In genomic region chr5:34232481-34233220, GRCm38 (mm10) we compare ENCODE assay signal across 16 mouse cellular contexts. TPM values are rescaled to one million over a fixed set of nuclear protein-coding genes. Genes with fewer than 3 reads are reported as not detected.
DNase-seq lines count a peak whose midpoint lies in the region; ATAC-seq and TF ChIP-seq lines count a peak whose summit lies in the region.
"Had no signal": no experiment of that assay in that cellular context is flagged by ENCODE, and none has a peak within 500 bp of the region (broad histone marks: within the 10 kb centered on the region; RNA-seq: fewer than 3 reads in every experiment).

No protein-coding gene starts in this region.

- in situ Hi-C loops in CH12.LX (cut with MboI; ENCODE audit: low pct_ligation_motif_present, low pct_unique_long_range_greater_than_20kb, low sequenced_read_pairs): no loop called here

- TF ChIP-seq POLR2A in CH12.LX (IDR thresholded peaks at IDR 0.05; ENCODE audit: low read depth, low read length): no peak

- no peak overlapping the region for H3K4me2 ChIP-seq in heart, postnatal 0 days (ENCODE audit: low read depth, low read length)
- H3K4me2 ChIP-seq in CH12.LX (ENCODE audit: insufficient read depth, low read depth, poor library complexity, severe bottlenecking): no peak overlapping the region
- no peak overlapping the region for H3K4me2 ChIP-seq in intestine, postnatal 0 days (replicated peaks; ENCODE audit: low read depth)
- H3K4me2 ChIP-seq: hindbrain, embryonic 15.5 days; liver, embryonic 12.5 days; midbrain, embryonic 12.5 days had no signal

- 80% methylated on average over 8 of the region's 8 CpGs for WGBS in heart, postnatal 0 days
- whole genome bisulfite sequencing in intestine, postnatal 0 days: 64% methylated on average over 8 of the region's 8 CpGs

- peak overlapping the region; percentile 28; the same call in 1 of the 2 replicates for H3K27ac ChIP-seq in heart, postnatal 0 days (ENCODE audit: low read depth)
- no peak overlapping the region for H3K27ac ChIP-seq in CH12.LX (ENCODE audit: insufficient read depth, low read depth)
- H3K27ac ChIP-seq in intestine, postnatal 0 days (ENCODE audit: low read depth, low read length): no peak overlapping the region
- H3K27ac ChIP-seq: hindbrain, embryonic 15.5 days; liver, embryonic 12.5 days; midbrain, embryonic 12.5 days had no signal

- H3K27me3 ChIP-seq in heart, postnatal 0 days (ENCODE audit: control insufficient read depth, insufficient read depth, low read length): peaks cover 10% of the 10 kb centered on the region; the same call in 1 of the 2 replicates
- H3K27me3 ChIP-seq in CH12.LX (replicated peaks): no peaks in the 10 kb centered on the region
- H3K27me3 ChIP-seq in splenic B cell, adult 2 months (ENCODE audit: control insufficient read depth, insufficient read depth, low read length, poor library complexity, severe bottlenecking): no peaks in the 10 kb centered on the region
- no peaks in the 10 kb centered on the region for H3K27me3 ChIP-seq in intestine, postnatal 0 days (replicated peaks; ENCODE audit: control insufficient read depth, insufficient read depth, low read length)
- H3K27me3 ChIP-seq: hindbrain, embryonic 15.5 days; midbrain, embryonic 12.5 days had no signal

- no peak overlapping the region for H3K9ac ChIP-seq in heart, postnatal 0 days (replicated peaks; ENCODE audit: low read depth, low read length)
- no peak overlapping the region for H3K9ac ChIP-seq in CH12.LX (ENCODE audit: insufficient read depth, low read depth)
- H3K9ac ChIP-seq in intestine, postnatal 0 days (ENCODE audit: low read depth, low read length): no peak overlapping the region
- H3K9ac ChIP-seq: hindbrain, embryonic 15.5 days; liver, embryonic 12.5 days; midbrain, embryonic 12.5 days had no signal

- dilution Hi-C loops in CH12.LX (cut with MboI; ENCODE audit: extremely low pct_ligation_motif_present, extremely low pct_unique_long_range_greater_than_20kb, low sequenced_read_pairs): no loop called here

- H3K79me2 ChIP-seq in CH12.LX (replicated peaks; ENCODE audit: control insufficient read depth, extremely low read depth, insufficient read depth, poor library complexity, severe bottlenecking): no peaks in the 10 kb centered on the region

- H3K4me1 ChIP-seq in heart, postnatal 0 days (ENCODE audit: control insufficient read depth, insufficient read depth): peaks cover 7% of the 10 kb centered on the region; the same call in 1 of the 2 replicates
- peaks cover 11 to 68% of the 10 kb centered on the region in 2 experiments for H3K4me1 ChIP-seq in CH12.LX (ENCODE audit: control insufficient read depth in 1 of 2, insufficient read depth in 2 of 2)
- no peaks in the 10 kb centered on the region for H3K4me1 ChIP-seq in intestine, postnatal 0 days (replicated peaks; ENCODE audit: control insufficient read depth, insufficient read depth, low read length)
- H3K4me1 ChIP-seq: hindbrain, embryonic 15.5 days; liver, embryonic 12.5 days; midbrain, embryonic 12.5 days had no signal

- H3K4me3 ChIP-seq in heart, postnatal 0 days (ENCODE audit: low read depth, low read length): no peak overlapping the region
- peak overlapping the region in 1 of 3 experiments; percentile 1 for H3K4me3 ChIP-seq in CH12.LX (replicated peaks in 1 of 3; ENCODE audit: low read depth in 2 of 3, low read length in 2 of 3, poor library complexity in 1 of 3)
- H3K4me3 ChIP-seq in intestine, postnatal 0 days (ENCODE audit: low read depth, low read length): no peak overlapping the region
- H3K4me3 ChIP-seq: erythroblast, embryonic 14.5 days; hindbrain, embryonic 15.5 days; liver, embryonic 12.5 days; midbrain, embryonic 12.5 days had no signal

- TF ChIP-seq EP300 in heart, postnatal 0 days (IDR thresholded peaks at IDR 0.05; ENCODE audit: low read depth): no peak
- TF ChIP-seq EP300 in CH12.LX (IDR thresholded peaks at IDR 0.05; ENCODE audit: low read length): no peak

- no peaks in the 10 kb centered on the region for H3K36me3 ChIP-seq in heart, postnatal 0 days (replicated peaks; ENCODE audit: control insufficient read depth, insufficient read depth, low read length)
- no peaks in the 10 kb centered on the region for H3K36me3 ChIP-seq in CH12.LX (replicated peaks in 1 of 2; ENCODE audit: control insufficient read depth in 1 of 2, insufficient read depth in 1 of 2, low read length in 1 of 2)
- H3K36me3 ChIP-seq in splenic B cell, adult 2 months (ENCODE audit: control insufficient read depth, insufficient read depth, low read length, poor library complexity, severe bottlenecking): no peaks in the 10 kb centered on the region
- no peaks in the 10 kb centered on the region for H3K36me3 ChIP-seq in intestine, postnatal 0 days (ENCODE audit: control insufficient read depth, insufficient read depth)
- H3K36me3 ChIP-seq: hindbrain, embryonic 15.5 days; liver, embryonic 12.5 days; midbrain, embryonic 12.5 days had no signal

- DNase-seq in heart, postnatal 0 days (ENCODE audit: low spot score): no peak
- no peak for DNase-seq in heart, adult 9 months (ENCODE audit: low spot score in 2 of 2)
- DNase-seq in CH12.LX (ENCODE audit: extremely low read depth): peak; percentile 33
- peak; percentile 63 for DNase-seq in splenic B cell, adult 2 months (ENCODE audit: low read depth, low spot score)
- DNase-seq in right cerebral cortex, adult 18-20 months: no peak
- DNase-seq in frontal cortex, postnatal 10 days (ENCODE audit: low spot score in 2 of 2): no peak
- DNase-seq: adrenal gland, postnatal 10 days; gastrocnemius, postnatal 25 days; right cerebral cortex, postnatal 4 days had no signal

- TF ChIP-seq RAD21 in CH12.LX (IDR thresholded peaks at IDR 0.05; ENCODE audit: low read depth, low read length): no peak

- no peak for TF ChIP-seq CTCF in heart, postnatal 0 days (IDR thresholded peaks at IDR 0.05; ENCODE audit: low read depth)
- TF ChIP-seq CTCF in CH12.LX (conservative IDR thresholded peaks at IDR 0.05 in 1 of 2, IDR thresholded peaks at IDR 0.05 in 1 of 2; ENCODE audit: low read depth in 2 of 2, low read length in 2 of 2): no peak
- no peak for TF ChIP-seq CTCF in intestine, postnatal 0 days (IDR thresholded peaks at IDR 0.05; ENCODE audit: low read depth)

- H3K9me3 ChIP-seq in heart, postnatal 0 days (replicated peaks; ENCODE audit: control insufficient read depth, low read length): no peaks in the 10 kb centered on the region
- no peaks in the 10 kb centered on the region for H3K9me3 ChIP-seq in CH12.LX (replicated peaks; ENCODE audit: low read length)
- no peaks in the 10 kb centered on the region for H3K9me3 ChIP-seq in intestine, postnatal 0 days (ENCODE audit: control insufficient read depth)
- H3K9me3 ChIP-seq: hindbrain, embryonic 15.5 days; liver, embryonic 12.5 days; midbrain, embryonic 12.5 days had no signal

- no peak for ATAC-seq in heart, postnatal 0 days (ENCODE audit: insufficient read depth, low read depth)
- ATAC-seq in granulocyte monocyte progenitor cell, adult 5-6 weeks (replicated peaks; ENCODE audit: poor library complexity, severe bottlenecking): peak; percentile 44
- no peak for ATAC-seq in intestine, postnatal 0 days
- ATAC-seq: liver, embryonic 12.5 days had no signal

TF ChIP-seq in CH12.LX, 34 proteins besides CTCF, POLR2A, EP300 and RAD21:
- TF ChIP-seq BHLHE40 (IDR thresholded peaks at IDR 0.05; ENCODE audit: low read depth, low read length) (peak; percentile 52), PAX5 (IDR thresholded peaks at IDR 0.05; ENCODE audit: low read length) (no peak), USF1 (IDR thresholded peaks at IDR 0.05; ENCODE audit: low read depth, low read length) (peak; percentile 35)

RNA-seq across cellular contexts. Expression of gene Mxd4, which starts 45.1 kb away (rescaled TPM):
- 104 and 114 TPM in 2 replicates for total RNA-seq in heart, postnatal 0 days (2014; rRNA removed; ENCODE audit: low replicate concordance)
- polyA plus RNA-seq in heart, postnatal 0 days (2015; fragmentation: Nextera tagmentation; extraction: Ambion mirVana): 22.5 and 24.5 TPM in 2 replicates
- total RNA-seq in CH12.LX (2012; rRNA removed) (6.0 and 6.2 TPM in 2 replicates), CH12.LX (2014; rRNA removed) (5.4 and 6.0 TPM in 2 replicates)
- 4.8 and 7.6 TPM in 2 replicates for polyA plus RNA-seq in CH12.LX (2012; ENCODE audit: insufficient read length, low read depth)
- 36.7 and 43.4 TPM in 2 replicates for total RNA-seq in granulocyte monocyte progenitor cell, adult 5-6 weeks (2014; fragmentation: Nextera tagmentation)
- total RNA-seq in granulocyte monocyte progenitor cell, adult 5-6 weeks (2017): 21.6 and 22.7 TPM in 2 replicates
- 14.1 and 17.7 TPM in 2 replicates for polyA plus RNA-seq in intestine, postnatal 0 days (2015; fragmentation: Nextera tagmentation; extraction: Ambion mirVana)

RNA-seq across cellular contexts. Expression of gene Zfyve28, which starts 55.6 kb away (rescaled TPM):
- total RNA-seq in heart, postnatal 0 days (2014; rRNA removed; ENCODE audit: low replicate concordance): 0.04 and 0.89 TPM in 2 replicates
- 0.16 and 0.19 TPM in 2 replicates for polyA plus RNA-seq in heart, postnatal 0 days (2015; fragmentation: Nextera tagmentation; extraction: Ambion mirVana)
- total RNA-seq in CH12.LX (2012; rRNA removed): 1.2 and 1.7 TPM in 2 replicates
- total RNA-seq in CH12.LX (2014; rRNA removed): 2.0 TPM in 2 replicates
- 2.8 and 2.9 TPM in 2 replicates for polyA plus RNA-seq in CH12.LX (2012; ENCODE audit: insufficient read length, low read depth)
- total RNA-seq in granulocyte monocyte progenitor cell, adult 5-6 weeks (2014; fragmentation: Nextera tagmentation): not detected in 2 replicates
- total RNA-seq in granulocyte monocyte progenitor cell, adult 5-6 weeks (2017): not detected in 2 replicates
- polyA plus RNA-seq in intestine, postnatal 0 days (2015; fragmentation: Nextera tagmentation; extraction: Ambion mirVana): 0.05 and 0.07 TPM in 2 replicates
- polyA plus RNA-seq: erythroblast, embryonic 14.5 days; liver, embryonic 12.5 days had no signal

RNA-seq across cellular contexts. Expression of gene Cfap99, which starts 55.7 kb away (rescaled TPM):
- not detected in 2 replicates for total RNA-seq in heart, postnatal 0 days (2014; rRNA removed; ENCODE audit: low replicate concordance)
- polyA plus RNA-seq in heart, postnatal 0 days (2015; fragmentation: Nextera tagmentation; extraction: Ambion mirVana): not detected in 2 replicates
- total RNA-seq in CH12.LX (2012; rRNA removed) (not detected in 2 replicates), CH12.LX (2014; rRNA removed) (not detected in 2 replicates)
- polyA plus RNA-seq in CH12.LX (2012; ENCODE audit: insufficient read length, low read depth): not detected in 2 replicates
- not detected in 2 replicates for total RNA-seq in granulocyte monocyte progenitor cell, adult 5-6 weeks (2014; fragmentation: Nextera tagmentation)
- not detected in 2 replicates for total RNA-seq in granulocyte monocyte progenitor cell, adult 5-6 weeks (2017)
- polyA plus RNA-seq in intestine, postnatal 0 days (2015; fragmentation: Nextera tagmentation; extraction: Ambion mirVana): not detected in 2 replicates
- total RNA-seq: adrenal gland, postnatal 10 days; gastrocnemius, postnatal 25 days had no signal
- polyA plus RNA-seq: erythroblast, embryonic 14.5 days; hindbrain, embryonic 15.5 days; kidney, embryonic 14.5 days; liver, embryonic 12.5 days; midbrain, embryonic 12.5 days had no signal

Comparison
In these comparisons a context has a peak if more than half of its experiments do, and no peak if none do; other contexts are left out.
1. DNase-seq: peak in CH12.LX (single experiment) and splenic B cell, adult 2 months (single experiment); none in heart, postnatal 0 days (single experiment), heart, adult 9 months (0 of 2), right cerebral cortex, adult 18-20 months (single experiment) and frontal cortex, postnatal 10 days (0 of 2).